Mouse (Mus musculus) intestine, embryonic 16.5 days (tissue): ENCODE measurements at regions not wholly inside any gene's neighbourhood (a gene's known extent, or its start where the extent isn't known, plus 50 kb on each side); places are given as distances from the start of the nearest gene placed in this dataset.

ENCODE experiments used
- ATAC-seq: fragments of 200-750 bp; cut with Nextera tagmentation; 2 replicates; pipeline ENCODE4 v1.8.0; 2017; ENCODE audit warnings: moderate TSS enrichment, moderate library complexity
- H3K27ac ChIP-seq: fragments of 300-500 bp; sonication (generic); 2 replicates; pipeline ENCODE4 v1.5.1; 2014; ENCODE audit warnings: mild to moderate bottlenecking, low read length
- H3K27me3 ChIP-seq: fragments of 300-500 bp; sonication (generic); replicated peaks from 2 replicates; pipeline ENCODE4 v1.6.1; 2014; ENCODE audit warnings: low read length, control low read depth, mixed read lengths; ENCODE audit not compliant: control insufficient read depth, insufficient read depth
- H3K36me3 ChIP-seq: fragments of 300-500 bp; sonication (generic); 2 replicates; pipeline ENCODE4 v1.6.1; 2014; ENCODE audit warnings: low read length, control low read depth; ENCODE audit not compliant: control insufficient read depth, insufficient read depth
- H3K4me1 ChIP-seq: fragments of 300-500 bp; sonication (generic); 2 replicates; pipeline ENCODE4 v1.6.1; 2014; ENCODE audit warnings: low read length, control low read depth, mixed read lengths; ENCODE audit not compliant: control insufficient read depth, insufficient read depth
- H3K4me2 ChIP-seq: fragments of 300-500 bp; sonication (generic); 2 replicates; pipeline ENCODE4 v1.6.1; 2014; ENCODE audit warnings: low read depth, low read length, control low read depth
- H3K4me3 ChIP-seq: fragments of 300-500 bp; sonication (generic); 2 replicates; pipeline ENCODE4 v1.5.1; 2014; ENCODE audit warnings: mild to moderate bottlenecking, low read length
- H3K9ac ChIP-seq: fragments of 300-500 bp; sonication (generic); 2 replicates; pipeline ENCODE4 v1.6.1; 2014; ENCODE audit warnings: low read depth, low read length
- H3K9me3 ChIP-seq: fragments of 300-500 bp; sonication (generic); 2 replicates; pipeline ENCODE4 v1.6.1; 2016; ENCODE audit warnings: low read length, control low read depth; ENCODE audit not compliant: control insufficient read depth
- WGBS: fragments of 180-500 bp; shearing (Covaris S2); extraction: QIAGEN DNeasy Blood & Tissue Kit; methylation state at CpG from one replicate; pipeline ENCODE4 v1.1.7; 2014; 5-methylcytosine and 5-hydroxymethylcytosine counted together

GRCm38 (mm10) chr5:51917812-51918448 lies 272.4 kb downstream of the Dhx15 start:
- no peaks in the 10 kb centered on the region for H3K27me3 ChIP-seq
- H3K4me1 ChIP-seq = no peaks in the 10 kb centered on the region
- no peak overlapping the region for H3K27ac ChIP-seq
- peak; percentile 48; the same call in 1 of the 2 replicates for ATAC-seq
- WGBS = 26% methylated on average over 4 of the region's 4 CpGs
- H3K4me2 ChIP-seq = no peak overlapping the region
- no peaks in the 10 kb centered on the region for H3K36me3 ChIP-seq
- H3K4me3 ChIP-seq = no peak overlapping the region
- no peak overlapping the region for H3K9ac ChIP-seq
- no peaks in the 10 kb centered on the region for H3K9me3 ChIP-seq

- 84% methylated on average over 6 of the region's 6 CpGs for WGBS
- Histone ChIP-seq H3K36me3 (no peaks in the 10 kb centered on the region), H3K4me3 (no peak overlapping the region), H3K9me3 (no peaks in the 10 kb centered on the region), H3K9ac (no peak overlapping the region), H3K27me3 (no peaks in the 10 kb centered on the region), H3K4me1 (no peaks in the 10 kb centered on the region), H3K4me2 (no peak overlapping the region), H3K27ac (no peak overlapping the region)
- no peak for ATAC-seq
These were observed 275.6 kb downstream of the Dhx15 start for GRCm38 (mm10) chr5:51914731-51915130.

- Histone ChIP-seq H3K4me2 (no peak overlapping the region), H3K27ac (no peak overlapping the region), H3K9me3 (no peaks in the 10 kb centered on the region), H3K9ac (no peak overlapping the region), H3K36me3 (no peaks in the 10 kb centered on the region), H3K4me3 (no peak overlapping the region), H3K27me3 (no peaks in the 10 kb centered on the region), H3K4me1 (no peaks in the 10 kb centered on the region)
- no peak for ATAC-seq
- 66% methylated on average over 8 of the region's 8 CpGs for WGBS
These were observed 281.5 kb downstream of the Dhx15 start for GRCm38 (mm10) chr5:51908861-51909260.

- H3K36me3 ChIP-seq = no peaks in the 10 kb centered on the region
- 51% methylated on average over 9 of the region's 9 CpGs for WGBS
- no peak overlapping the region for H3K4me2 ChIP-seq
- H3K27ac ChIP-seq = no peak overlapping the region
- H3K4me3 ChIP-seq = no peak overlapping the region
- no peaks in the 10 kb centered on the region for H3K4me1 ChIP-seq
- ATAC-seq = no peak
- H3K9ac ChIP-seq = no peak overlapping the region
- H3K27me3 ChIP-seq = no peaks in the 10 kb centered on the region
- H3K9me3 ChIP-seq = no peaks in the 10 kb centered on the region
These were observed 283.8 kb downstream of the Dhx15 start for GRCm38 (mm10) chr5:51906315-51907109.

GRCm38 (mm10) chr5:51894159-51894558 lies 296.2 kb downstream of the Dhx15 start:
- Histone ChIP-seq H3K4me1 (no peaks in the 10 kb centered on the region), H3K9ac (no peak overlapping the region), H3K4me3 (no peak overlapping the region), H3K27me3 (no peaks in the 10 kb centered on the region), H3K36me3 (no peaks in the 10 kb centered on the region), H3K27ac (no peak overlapping the region), H3K9me3 (no peaks in the 10 kb centered on the region), H3K4me2 (no peak overlapping the region)
- no peak for ATAC-seq
- 56% methylated on average over 8 of the region's 8 CpGs for WGBS

- no peaks in the 10 kb centered on the region for H3K4me1 ChIP-seq
- H3K27me3 ChIP-seq = no peaks in the 10 kb centered on the region
- no peak overlapping the region for H3K27ac ChIP-seq
- H3K9ac ChIP-seq = no peak overlapping the region
- 83% methylated on average over 4 of the region's 4 CpGs for WGBS
- H3K4me3 ChIP-seq = no peak overlapping the region
- H3K9me3 ChIP-seq = no peaks in the 10 kb centered on the region
- no peak for ATAC-seq
- H3K4me2 ChIP-seq = no peak overlapping the region
- no peaks in the 10 kb centered on the region for H3K36me3 ChIP-seq
These were observed 299.0 kb downstream of the Dhx15 start for GRCm38 (mm10) chr5:51891341-51891740.

- Histone ChIP-seq H3K4me1 (no peaks in the 10 kb centered on the region), H3K4me2 (no peak overlapping the region), H3K9ac (no peak overlapping the region), H3K4me3 (no peak overlapping the region), H3K36me3 (no peaks in the 10 kb centered on the region), H3K27ac (no peak overlapping the region), H3K27me3 (no peaks in the 10 kb centered on the region), H3K9me3 (no peaks in the 10 kb centered on the region)
- ATAC-seq = no peak
- WGBS = 77% methylated on average over 7 of the region's 7 CpGs
These were observed 301.9 kb downstream of the Dhx15 start for GRCm38 (mm10) chr5:51888404-51888803.

- Histone ChIP-seq H3K4me3 (no peak overlapping the region), H3K4me1 (no peaks in the 10 kb centered on the region), H3K36me3 (no peaks in the 10 kb centered on the region), H3K9me3 (no peaks in the 10 kb centered on the region), H3K9ac (no peak overlapping the region), H3K4me2 (no peak overlapping the region), H3K27me3 (no peaks in the 10 kb centered on the region), H3K27ac (no peak overlapping the region)
- WGBS = 72% methylated on average over 4 of the region's 4 CpGs
- no peak for ATAC-seq
These were observed 307.7 kb downstream of the Dhx15 start for GRCm38 (mm10) chr5:51882594-51882993.

GRCm38 (mm10) chr5:51882173-51882572 lies 308.1 kb downstream of the Dhx15 start:
- H3K4me3 ChIP-seq = no peak overlapping the region
- no peak overlapping the region for H3K27ac ChIP-seq
- no peak overlapping the region for H3K4me2 ChIP-seq
- H3K36me3 ChIP-seq = no peaks in the 10 kb centered on the region
- H3K9ac ChIP-seq = no peak overlapping the region
- no peaks in the 10 kb centered on the region for H3K9me3 ChIP-seq
- WGBS = 74% methylated on average over 3 of the region's 3 CpGs
- H3K27me3 ChIP-seq = no peaks in the 10 kb centered on the region
- H3K4me1 ChIP-seq = no peaks in the 10 kb centered on the region
- no peak for ATAC-seq
